Mouse (Mus musculus) C2C12 (cell line): ENCODE measurements around the gene Myo15. TPM values are rescaled to one million over a fixed set of nuclear protein-coding genes. Genes with fewer than 3 reads are reported as not detected.

Source experiments
- H3K27me3 ChIP-seq: one replicate; pipeline ENCODE4 v1.6.1; 2011; ENCODE audit not compliant: control insufficient read depth, insufficient read depth, insufficient read length
- H3K36me3 ChIP-seq: one replicate; pipeline ENCODE4 v1.6.1; 2011; ENCODE audit not compliant: control insufficient read depth, insufficient read depth
- H3K4me3 ChIP-seq: one replicate; pipeline ENCODE4 v1.5.1; 2011; ENCODE audit warnings: mild to moderate bottlenecking, control low read depth; ENCODE audit not compliant: poor library complexity, insufficient read depth, severe bottlenecking
- H3K79me2 ChIP-seq: one replicate; pipeline ENCODE4 v1.6.1; 2011; ENCODE audit not compliant: control insufficient read depth, insufficient read depth
- H3K79me3 ChIP-seq: one replicate; pipeline ENCODE4 v1.6.1; 2011; ENCODE audit warnings: low read depth, control low read depth
- H3ac ChIP-seq: one replicate; pipeline ENCODE3; 2011; ENCODE audit warnings: low read depth; ENCODE audit not compliant: control insufficient read depth, insufficient read length
- CEBPB ChIP-seq: IDR thresholded peaks from one replicate; pipeline ENCODE4 v1.6.1; 2011; ENCODE audit warnings: low read depth, mild to moderate bottlenecking, control low read depth, moderate library complexity
- CTCF ChIP-seq: IDR thresholded peaks from one replicate; pipeline ENCODE4 v1.5.1; 2011; ENCODE audit not compliant: control insufficient read depth, insufficient read depth, insufficient read length
- FOSL1 ChIP-seq: IDR thresholded peaks from one replicate; pipeline ENCODE4 v1.8.0; 2011; ENCODE audit warnings: mild to moderate bottlenecking, low read length; ENCODE audit not compliant: poor library complexity, insufficient read depth, severe bottlenecking
- MAX ChIP-seq: IDR thresholded peaks from one replicate; pipeline ENCODE4 v1.6.1; 2011; ENCODE audit warnings: mild to moderate bottlenecking, control low read depth
- MYOD1 ChIP-seq: IDR thresholded peaks from one replicate; pipeline ENCODE4 v1.6.1; 2011; ENCODE audit warnings: low read depth; ENCODE audit not compliant: control insufficient read depth, insufficient read length
- MYOG ChIP-seq: IDR thresholded peaks from one replicate; pipeline ENCODE4 v1.6.1; 2011; ENCODE audit not compliant: control insufficient read depth, insufficient read length; ENCODE audit errors: extremely low read depth
- USF1 ChIP-seq: IDR thresholded peaks from one replicate; pipeline ENCODE4 v1.6.1; 2011; ENCODE audit warnings: low read depth, mild to moderate bottlenecking, control low read depth, moderate library complexity
- polyA plus RNA-seq: library from polyadenylated mRNA; unstranded; fragments of >200 nt; fragmentation: generic; extraction: Trizol; gene quantifications from one replicate; pipeline ENCODE4 v1.2.1, GENCODE M21; 2012; ENCODE audit warnings: missing spikeins

The Myo15 gene
- polyA plus RNA-seq, 1 experiment, result not detected

GRCm38 (mm10) chr11:60522661-60523365 is 53.7 kb downstream of the Myo15 start:
- Histone ChIP-seq H3K79me2 (no peaks in the 10 kb centered on the region), H3ac (no peak overlapping the region), H3K36me3 (no peaks in the 10 kb centered on the region), H3K4me3 (no peak overlapping the region), H3K79me3 (no peaks in the 10 kb centered on the region), H3K27me3 (peaks cover 13% of the 10 kb centered on the region)
- TF ChIP-seq CEBPB (no peak), MYOG (no peak), FOSL1 (no peak), CTCF (no peak), USF1 (no peak), MYOD1 (no peak), MAX (no peak)

GRCm38 (mm10) chr11:60526461-60526860 is 57.3 kb downstream of the Myo15 start:
- H3K79me2 ChIP-seq, result no peaks in the 10 kb centered on the region
- TF ChIP-seq MYOG (no peak), MAX (no peak), CTCF (no peak), USF1 (no peak), CEBPB (no peak), FOSL1 (no peak), MYOD1 (no peak)
- no peaks in the 10 kb centered on the region for H3K36me3 ChIP-seq
- no peak overlapping the region for H3ac ChIP-seq
- peaks cover 8% of the 10 kb centered on the region for H3K27me3 ChIP-seq
- no peaks in the 10 kb centered on the region for H3K79me3 ChIP-seq
- no peak overlapping the region for H3K4me3 ChIP-seq

GRCm38 (mm10) chr11:60535676-60536075 is 66.5 kb downstream of the Myo15 start:
- Histone ChIP-seq H3ac (no peak overlapping the region), H3K4me3 (no peak overlapping the region), H3K79me2 (peaks cover 29% of the 10 kb centered on the region), H3K79me3 (peaks cover 25% of the 10 kb centered on the region), H3K27me3 (no peaks in the 10 kb centered on the region), H3K36me3 (peaks cover 15% of the 10 kb centered on the region)
- TF ChIP-seq MAX (no peak), MYOD1 (no peak), CTCF (no peak), USF1 (no peak), MYOG (no peak)

GRCm38 (mm10) chr11:60536180-60536858 is 67.2 kb downstream of the Myo15 start, which contains the start of gene Alkbh5:
Alkbh5 (plus strand) TSS chr11:60536381.
- H3K79me3 ChIP-seq, result peaks cover 31% of the 10 kb centered on the region
- peak within 1 kb of the TSS; percentile 60 for H3ac ChIP-seq
- peaks cover 21% of the 10 kb centered on the region for H3K36me3 ChIP-seq
- peak within 1 kb of the TSS; percentile 94 for H3K4me3 ChIP-seq
- no peaks in the 10 kb centered on the region for H3K27me3 ChIP-seq
- no peak for TF ChIP-seq USF1
- no peak for TF ChIP-seq MYOD1
- TF ChIP-seq FOSL1, result no peak
- TF ChIP-seq MAX, result no peak
- TF ChIP-seq MYOG, result no peak
- no peak for TF ChIP-seq CTCF
- no peak for TF ChIP-seq CEBPB
- H3K79me2 ChIP-seq, result peaks cover 35% of the 10 kb centered on the region

GRCm38 (mm10) chr11:60536859-60537467 is 67.8 kb downstream of the Myo15 start:
- Histone ChIP-seq H3K27me3 (no peaks in the 10 kb centered on the region), H3K4me3 (peak overlapping the region; percentile 94), H3ac (peak overlapping the region; percentile 60), H3K79me2 (peaks cover 42% of the 10 kb centered on the region), H3K36me3 (peaks cover 26% of the 10 kb centered on the region), H3K79me3 (peaks cover 37% of the 10 kb centered on the region)
- no peak for TF ChIP-seq CTCF
- TF ChIP-seq MAX, result peak; percentile 80
